Mouse (Mus musculus): ENCODE measurements around the gene Ngb.
A peak's percentile ranks its signal among the peaks of the same experiment; 100 is the strongest.

The Ngb gene

DNA sequence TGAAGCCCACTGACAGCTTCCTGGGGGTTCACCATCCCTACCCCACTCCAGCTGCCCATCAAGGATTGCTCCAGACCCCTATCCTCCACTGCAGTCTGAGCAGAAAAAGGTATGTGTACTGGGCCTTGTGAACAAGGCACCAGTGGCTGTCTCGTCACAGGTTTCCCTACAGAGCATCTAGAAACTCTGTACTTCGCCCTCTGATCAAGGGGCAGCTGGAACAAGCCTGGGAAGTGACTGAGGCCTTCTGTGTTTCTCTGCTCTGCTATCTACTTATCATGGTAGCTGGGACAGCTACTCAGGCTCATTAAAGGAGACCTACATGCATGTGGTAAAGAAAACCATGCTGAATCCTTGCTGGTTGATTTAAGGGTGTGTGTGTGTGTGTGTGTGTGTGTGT is 12.6 kb downstream of the Ngb start:
- DNase-seq, result peak; percentile 32

DNA sequence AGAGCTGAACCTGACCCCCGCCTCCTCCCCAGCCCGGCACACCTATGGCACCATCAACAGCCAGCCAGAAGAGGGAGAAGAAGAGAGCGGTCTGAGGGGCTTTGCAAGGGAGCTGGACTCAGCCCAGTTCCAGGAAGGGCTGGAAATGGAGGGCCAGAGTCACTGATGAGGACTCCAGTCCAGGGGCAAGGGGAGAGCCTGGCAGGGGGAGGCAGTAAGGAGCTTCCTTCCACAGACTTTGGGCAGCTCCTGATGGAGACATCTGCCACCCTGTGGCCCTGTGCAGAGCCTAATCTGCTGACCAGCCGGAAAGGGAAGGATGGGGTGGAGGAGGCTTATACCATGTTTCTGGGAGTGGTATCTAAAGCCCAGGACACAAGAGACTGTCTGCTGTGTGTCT is 13.1 kb downstream of the Ngb start:
- no peak for DNase-seq

DNA sequence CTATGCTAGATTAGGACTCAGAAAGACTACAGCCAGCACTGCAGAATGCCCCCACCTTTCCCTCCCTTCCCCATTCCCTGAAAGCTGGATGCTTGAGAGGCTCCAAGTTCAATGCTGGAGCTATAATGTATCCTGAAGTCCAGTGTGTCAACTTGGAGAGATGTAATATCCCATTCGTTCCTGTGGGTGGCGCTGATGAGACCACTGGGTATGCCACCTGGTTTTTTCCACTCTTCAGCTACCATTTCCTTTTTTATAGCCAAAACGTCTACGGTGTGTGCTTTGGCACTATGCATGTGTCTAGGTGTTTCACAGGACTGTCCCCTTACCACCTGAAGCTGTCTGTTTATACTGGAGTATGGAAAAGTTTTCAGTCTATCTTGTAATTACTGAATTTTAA is 14.0 kb downstream of the Ngb start:
- DNase-seq, result no peak

DNA sequence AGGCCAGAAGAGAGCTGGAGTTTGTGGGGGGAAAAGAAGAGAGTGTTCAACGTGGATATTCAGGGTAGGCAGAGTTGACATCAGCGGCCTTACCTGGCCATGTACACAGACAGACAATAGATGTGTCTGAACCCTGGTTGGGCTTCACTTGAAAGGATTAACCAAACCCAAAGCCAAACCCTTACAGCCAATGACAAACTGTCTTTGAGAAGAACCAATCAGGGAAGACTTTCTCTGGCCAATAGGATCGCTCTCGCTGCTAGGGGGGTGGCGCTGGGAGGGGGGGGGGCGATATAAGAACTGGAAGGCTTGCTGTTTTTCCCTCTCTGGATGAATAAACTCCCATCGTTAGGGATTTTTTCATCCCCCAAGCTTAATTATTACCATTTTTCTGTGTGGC is 15.1 kb downstream of the Ngb start:
- no peak for DNase-seq

DNA sequence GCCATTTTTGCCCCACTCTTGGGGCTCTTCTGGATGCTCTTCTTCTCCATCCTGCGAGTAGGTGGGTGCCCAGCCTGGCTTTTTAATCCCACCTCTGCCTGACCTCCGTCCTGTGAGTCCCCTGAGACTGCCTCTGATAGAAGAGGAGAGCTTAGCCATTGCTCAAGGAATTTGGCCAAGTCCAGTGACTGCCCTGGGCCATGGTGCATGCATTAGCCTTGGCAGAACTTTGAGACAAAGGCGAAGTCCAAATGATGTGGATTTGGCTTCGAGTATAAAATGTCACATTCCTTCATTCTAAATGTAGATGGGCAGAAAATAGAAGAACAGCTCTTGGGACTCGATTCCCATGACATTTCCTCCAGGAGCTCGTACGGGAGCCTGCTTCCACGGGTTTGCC is 19.5 kb downstream of the Ngb start:
- DNase-seq, result no peak

DNA sequence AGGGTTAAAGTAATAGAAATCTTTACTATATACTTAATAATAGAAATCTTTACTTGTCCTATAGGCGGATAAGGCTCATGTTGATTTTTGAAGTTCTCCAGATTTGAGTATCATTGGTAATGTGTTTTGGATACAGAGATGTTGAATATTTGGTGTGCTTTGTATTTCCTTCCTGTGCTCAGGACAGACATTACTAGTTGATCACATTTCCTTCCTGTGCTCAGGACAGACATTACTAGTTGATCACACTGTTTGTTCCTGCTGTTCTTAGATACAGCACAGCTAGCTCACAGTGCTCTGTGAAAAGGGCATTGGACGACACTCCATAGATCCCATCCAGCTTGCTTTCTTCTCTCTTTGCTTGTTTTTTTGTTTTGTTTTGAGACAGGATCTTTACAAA is 25.7 kb downstream of the Ngb start:
- no peak for DNase-seq

DNA sequence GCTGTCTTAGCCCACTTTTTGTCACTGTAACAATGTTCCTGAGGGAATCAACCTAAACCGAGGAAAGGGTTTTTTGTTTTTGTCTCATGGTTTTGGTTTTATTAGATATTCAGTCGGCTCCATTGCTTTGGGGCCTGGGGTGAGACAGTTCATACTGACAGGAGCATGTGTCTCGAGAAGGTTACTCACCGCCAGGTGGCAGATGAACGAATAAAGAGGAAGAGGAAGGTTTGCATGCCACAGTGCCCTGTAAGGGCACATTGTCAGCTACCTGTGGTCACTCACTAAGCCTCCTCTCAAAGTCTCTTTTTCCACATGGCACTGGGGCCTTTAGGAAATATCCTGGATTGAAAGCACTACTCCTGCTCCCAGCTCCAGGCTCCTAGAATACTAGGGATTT is 31.8 kb downstream of the Ngb start:
- no peak for DNase-seq

DNA sequence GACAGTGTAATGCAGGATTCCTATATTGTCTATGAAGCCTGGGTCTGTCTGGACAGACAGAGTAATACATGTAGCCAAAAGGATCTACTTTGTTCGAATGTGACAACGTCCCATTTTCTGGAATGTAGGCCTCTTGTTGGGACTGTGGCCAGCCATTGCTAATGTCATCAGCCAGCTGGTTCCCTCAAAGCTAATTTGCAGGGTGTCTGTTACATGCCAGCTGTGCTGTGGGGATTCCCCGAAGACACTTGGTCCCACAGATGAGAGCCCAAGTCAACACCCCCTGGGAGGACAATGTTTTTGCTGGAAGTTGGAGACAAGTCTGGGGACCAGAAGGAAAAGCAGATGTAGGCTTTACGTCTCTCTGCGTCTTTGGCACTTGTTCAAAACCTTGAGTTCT is 35.9 kb downstream of the Ngb start:
- DNase-seq, result peak; percentile 30

DNA sequence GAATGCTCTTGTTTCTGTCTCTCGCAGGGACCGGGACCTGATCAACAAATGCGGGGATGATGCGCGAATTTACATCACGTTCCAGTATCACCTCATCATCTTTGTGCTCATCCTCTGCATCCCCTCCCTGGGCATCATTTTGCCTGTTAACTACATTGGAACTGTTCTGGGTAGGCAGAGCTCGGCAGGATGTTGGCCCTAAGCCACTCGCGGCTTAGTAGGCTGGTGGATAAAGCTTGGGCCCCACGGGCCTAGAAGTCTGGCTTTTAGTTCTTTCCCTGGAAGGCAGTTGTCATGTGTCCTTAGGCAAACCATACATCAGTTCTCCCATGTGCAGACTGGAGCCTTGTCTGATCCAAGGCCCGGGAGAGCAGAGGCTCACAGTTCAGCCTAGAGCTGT is 36.9 kb downstream of the Ngb start:
- no peak for DNase-seq

DNA sequence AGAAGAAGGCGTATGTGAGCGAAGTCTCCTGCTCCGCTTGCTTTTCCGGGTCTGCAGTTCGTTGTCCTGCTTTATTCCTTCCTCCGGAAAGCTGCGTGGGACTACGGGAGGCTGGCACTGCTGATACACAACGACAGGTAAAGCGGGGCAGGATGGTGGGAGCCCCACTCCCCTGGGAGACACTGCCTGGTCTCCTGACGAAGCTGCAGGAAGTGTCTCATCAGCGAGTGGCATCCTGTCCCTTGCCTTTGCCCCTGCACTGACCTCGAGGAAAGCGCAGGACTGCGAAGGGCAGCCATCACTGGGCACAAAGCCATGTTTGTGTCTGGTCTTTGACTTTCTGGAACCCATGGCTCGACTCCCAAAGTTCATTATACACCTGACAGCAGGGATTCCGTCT is 45.3 kb downstream of the Ngb start:
- peak; percentile 54 for DNase-seq

DNA sequence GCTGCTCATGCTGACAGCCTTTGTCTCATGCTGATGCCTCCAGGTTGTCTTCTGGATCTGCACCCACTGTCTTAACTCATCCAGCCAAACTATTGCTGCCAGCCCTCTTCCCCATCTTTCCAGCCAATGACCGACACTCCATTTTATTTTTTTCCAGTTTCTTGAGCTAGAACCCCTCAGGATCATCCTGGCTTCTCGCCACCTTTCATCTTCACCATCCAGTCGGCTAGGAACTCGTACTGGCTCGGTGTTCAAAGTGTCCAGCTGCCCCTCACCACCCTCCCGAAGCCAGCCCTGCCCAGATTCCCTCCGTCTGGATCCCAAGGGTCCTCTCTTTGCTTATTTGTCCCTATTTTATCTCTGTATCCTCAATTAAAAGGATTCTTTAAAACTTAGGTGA is 47.5 kb downstream of the Ngb start:
- DNase-seq, result no peak

DNA sequence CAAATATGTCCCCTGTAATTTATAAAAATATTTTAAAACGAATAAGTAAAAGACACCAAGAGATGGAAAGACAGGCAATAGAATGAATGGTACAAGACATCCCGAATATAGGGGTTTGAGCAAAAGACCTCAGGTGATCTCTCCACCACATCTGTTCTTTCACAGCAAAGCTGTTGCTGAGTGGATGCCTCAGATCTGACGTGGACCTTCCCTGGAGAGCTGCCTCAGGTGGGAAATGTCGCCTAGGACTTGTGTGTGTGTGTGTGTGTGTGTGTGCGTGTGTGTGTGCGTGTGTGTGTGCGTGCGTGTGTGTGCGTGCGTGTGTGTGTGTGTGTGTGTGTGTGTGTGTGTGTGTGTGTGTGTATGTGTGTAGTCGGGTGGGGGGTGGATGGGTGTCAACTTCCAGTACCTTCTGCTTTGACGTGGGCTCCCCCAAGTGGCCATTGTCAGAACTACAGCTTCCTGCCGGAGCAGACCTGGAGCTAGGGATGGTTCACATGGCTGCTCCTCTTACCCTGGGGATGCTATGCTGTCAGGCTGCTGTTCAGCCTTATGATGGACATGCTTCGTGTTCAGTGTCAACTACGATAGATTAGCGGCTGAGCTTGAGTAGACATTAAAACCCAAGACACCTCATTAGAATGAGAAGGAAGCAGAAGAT is 49.5 kb downstream of the Ngb start:
- peak; percentile 79 for DNase-seq

DNA sequence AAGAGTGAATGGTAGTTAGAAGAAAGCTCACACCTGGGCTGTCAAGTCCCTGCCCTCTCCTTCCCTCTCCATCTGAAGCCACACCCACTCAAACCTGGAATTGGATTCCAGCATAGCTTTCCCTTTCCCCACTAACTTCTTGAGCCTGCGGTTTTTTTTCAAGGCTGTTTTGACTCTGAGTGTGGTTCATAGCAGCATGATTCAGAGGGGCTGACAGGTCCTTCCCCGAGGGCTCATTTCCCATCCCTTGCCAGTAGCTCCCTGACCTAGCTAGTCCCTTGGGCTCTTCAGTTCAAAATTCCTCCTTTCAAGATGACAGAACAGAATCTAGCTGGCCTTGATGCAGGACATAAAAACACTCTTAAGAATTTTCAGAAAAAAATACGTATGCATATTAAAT is 54.8 kb downstream of the Ngb start:
- DNase-seq, result no peak
